18 mouse cellular contexts compared by ENCODE assay signal in the genomic region with DNA sequence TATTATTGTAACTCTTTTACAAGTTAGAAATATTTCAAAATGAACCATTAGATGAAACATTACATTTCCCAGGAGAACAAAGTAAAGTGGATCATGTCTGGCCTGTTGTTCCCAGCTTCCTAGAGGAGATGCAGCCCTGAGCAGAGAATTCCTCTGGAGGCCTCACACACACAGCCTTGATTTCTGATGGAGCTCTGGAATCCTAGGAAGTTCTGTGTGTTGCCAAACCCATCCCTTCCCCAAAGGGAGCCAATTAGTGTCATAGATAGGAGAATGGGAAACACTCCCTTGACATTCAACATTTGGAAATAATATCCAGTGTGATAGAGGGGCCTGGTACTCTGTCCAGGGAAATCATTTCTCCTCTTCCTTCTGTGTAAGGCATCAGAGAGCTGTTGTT.
A peak's percentile ranks its signal among the peaks of the same experiment; 100 is the strongest.
DNase-seq lines count a peak whose midpoint lies in the region; TF ChIP-seq lines count a peak whose summit lies in the region.
"Had no signal": no experiment of that assay in that cellular context is flagged by ENCODE, and none has a peak within 500 bp of the region (broad histone marks: within the 10 kb centered on the region; RNA-seq: fewer than 3 reads in every experiment).

No protein-coding gene starts in this region.

- intact Hi-C loops in gastrocnemius, adult 2 months (cut with DNase I), result no loop called here
- intact Hi-C loops in left cerebral cortex, adult 2 months (cut with DNase I), result no loop called here

- H3K4me3 ChIP-seq in gastrocnemius, adult 2 months, result no peak overlapping the region
- H3K4me3 ChIP-seq in left cerebral cortex, adult 2 months, result no peak overlapping the region
- H3K4me3 ChIP-seq: hindbrain, embryonic 10.5 days; limb, embryonic 15.5 days; midbrain, embryonic 12.5 days; neural tube, embryonic 12.5 days had no signal

- H3K27ac ChIP-seq in gastrocnemius, adult 2 months, result peak overlapping the region; percentile 35; the same call in 1 of the 2 replicates
- H3K27ac ChIP-seq in left cerebral cortex, adult 2 months, result no peak overlapping the region
- H3K27ac ChIP-seq: hindbrain, embryonic 10.5 days; limb, embryonic 15.5 days; midbrain, embryonic 12.5 days; neural tube, embryonic 12.5 days had no signal

- DNase-seq in gastrocnemius, adult 2 months, result peak; percentile 21
- no peak for DNase-seq in gastrocnemius, adult 8-10 months (ENCODE audit: low spot score in 2 of 2)
- DNase-seq in kidney, postnatal 14 days, result peak; percentile 10
- DNase-seq in kidney, adult 18-20 months, result no peak
- peak; percentile 28 for DNase-seq in urinary bladder, postnatal 14 days (ENCODE audit: low spot score)
- no peak for DNase-seq in urinary bladder, adult 2 months (ENCODE audit: low spot score)
- DNase-seq in skeletal muscle tissue, adult 2 months (ENCODE audit: low read depth, low spot score), result peak; percentile 31
- DNase-seq in left cerebral cortex, adult 2 months (ENCODE audit: extremely low spot score in 1 of 2, low spot score in 2 of 2), result no peak
- DNase-seq: adrenal gland, adult 2 months; cerebellum, adult 2 months; cerebellum, postnatal 36 days; layer of hippocampus, postnatal 36 days; liver, postnatal 0 days; right cerebral cortex, postnatal 4 days had no signal

- no peak for TF ChIP-seq CTCF in gastrocnemius, adult 2 months (IDR thresholded peaks at IDR 0.05)
- no peak for TF ChIP-seq CTCF in left cerebral cortex, adult 2 months (IDR thresholded peaks at IDR 0.05)

Comparison
In these comparisons a context has a peak if more than half of its experiments do, and no peak if none do; other contexts are left out.
1. DNase-seq: peak in gastrocnemius, adult 2 months (single experiment), kidney, postnatal 14 days (single experiment), urinary bladder, postnatal 14 days (single experiment) and skeletal muscle tissue, adult 2 months (single experiment); none in gastrocnemius, adult 8-10 months (0 of 2), kidney, adult 18-20 months (single experiment), urinary bladder, adult 2 months (single experiment) and left cerebral cortex, adult 2 months (0 of 2).